9 mouse cellular contexts compared by ENCODE assay signal in the genomic region with DNA sequence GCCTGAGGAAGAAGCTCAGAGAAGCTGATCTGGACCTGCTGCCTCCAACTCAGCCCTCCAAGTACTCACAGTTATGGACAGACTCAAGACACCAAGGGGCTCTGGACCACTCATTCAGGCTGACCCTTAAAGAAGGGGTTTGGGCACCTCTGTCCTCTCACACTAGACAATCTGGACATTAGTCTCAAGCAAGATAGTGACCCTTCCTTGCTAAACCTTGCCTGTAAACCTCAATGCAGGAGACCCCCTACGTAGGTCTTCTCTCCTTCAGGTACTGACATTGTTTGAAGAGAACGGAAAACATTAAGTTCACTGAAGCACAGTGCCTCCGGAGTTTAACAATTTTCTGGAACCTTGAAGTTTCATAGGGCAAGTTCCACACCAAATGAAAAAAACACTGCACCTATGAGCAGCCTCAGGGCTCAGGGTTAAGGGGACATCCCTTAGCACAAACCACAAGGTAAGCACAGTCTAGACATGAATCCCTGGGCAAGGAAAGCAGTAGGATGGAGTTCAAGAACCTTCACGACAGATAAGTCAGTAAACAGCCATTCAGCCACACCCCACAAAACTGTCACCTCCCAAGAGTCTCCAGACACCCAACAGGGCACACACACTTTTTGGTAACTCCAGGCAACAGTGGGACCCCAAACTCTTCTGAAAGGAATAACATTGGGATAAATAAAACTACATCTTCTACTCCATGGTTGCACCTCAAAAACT. TPM values are rescaled to one million over a fixed set of nuclear protein-coding genes. Genes with fewer than 3 reads are reported as not detected.
A peak's percentile ranks its signal among the peaks of the same experiment; 100 is the strongest.
DNase-seq lines count a peak whose midpoint lies in the region; ATAC-seq and TF ChIP-seq lines count a peak whose summit lies in the region.
"Had no signal": no experiment of that assay in that cellular context is flagged by ENCODE, and none has a peak within 500 bp of the region (broad histone marks: within the 10 kb centered on the region; RNA-seq: fewer than 3 reads in every experiment).

No protein-coding gene starts in this region.

- no peaks in the 10 kb centered on the region for H3K9me3 ChIP-seq in embryonic facial prominence, embryonic 11.5 days (replicated peaks; ENCODE audit: control insufficient read depth, low read length)
- H3K9me3 ChIP-seq in midbrain, embryonic 16.5 days (replicated peaks; ENCODE audit: control insufficient read depth, low read length, poor library complexity, severe bottlenecking) = no peaks in the 10 kb centered on the region

- intact Hi-C loops in left cerebral cortex, adult 2 months (cut with DNase I) = no loop called here
- intact Hi-C loops in left cerebral cortex, postnatal 25 days (cut with DNase I) = loop anchor here (2.0 kb wide), 1 partner anchor 41 kb away; the partner anchor contains the start of gene Aspscr1

- H3K36me3 ChIP-seq in embryonic facial prominence, embryonic 11.5 days (replicated peaks; ENCODE audit: control insufficient read depth, insufficient read depth, low read depth, low read length) = no peaks in the 10 kb centered on the region; the same call in none of the 2 replicates
- H3K36me3 ChIP-seq in midbrain, embryonic 16.5 days (ENCODE audit: control insufficient read depth, insufficient read depth, low read length) = peaks cover 6% of the 10 kb centered on the region

- ATAC-seq in embryonic facial prominence, embryonic 11.5 days (replicated peaks; ENCODE audit: insufficient number of reproducible peaks, low FRiP score, low TSS enrichment, low read depth) = no peak
- ATAC-seq in midbrain, embryonic 16.5 days = no peak

- DNase-seq in left cerebral cortex, adult 2 months (ENCODE audit: extremely low spot score in 1 of 2, low spot score in 2 of 2) = no peak
- no peak for DNase-seq in left cerebral cortex, postnatal 25 days (ENCODE audit: low spot score in 2 of 2)
- DNase-seq in embryonic facial prominence, embryonic 11.5 days (ENCODE audit: low spot score) = no peak
- DNase-seq in induced T-regulatory cell, adult 2 months (ENCODE audit: low read depth) = peak; percentile 61
- DNase-seq in B cell, adult 2 months = no peak
- no peak for DNase-seq in right cerebral cortex, adult 2 months (ENCODE audit: low spot score in 2 of 2)
- DNase-seq in cerebellum, adult 9-10 months = no peak

- H3K9ac ChIP-seq in embryonic facial prominence, embryonic 11.5 days (replicated peaks; ENCODE audit: low read length) = peak overlapping the region; percentile 94
- peak overlapping the region; percentile 89 for H3K9ac ChIP-seq in midbrain, embryonic 16.5 days (ENCODE audit: low read depth, low read length)

- WGBS in embryonic facial prominence, embryonic 11.5 days = 69% methylated on average over 4 of the region's 4 CpGs
- WGBS in midbrain, embryonic 16.5 days = 67% methylated on average over 4 of the region's 4 CpGs

- no peaks in the 10 kb centered on the region for H3K27me3 ChIP-seq in embryonic facial prominence, embryonic 11.5 days (ENCODE audit: control insufficient read depth, insufficient read depth, low read length)
- H3K27me3 ChIP-seq in midbrain, embryonic 16.5 days (ENCODE audit: control insufficient read depth, insufficient read depth, low read depth, low read length) = no peaks in the 10 kb centered on the region

- H3K4me1 ChIP-seq in embryonic facial prominence, embryonic 11.5 days (ENCODE audit: control insufficient read depth, insufficient read depth, low read length) = peaks cover 9% of the 10 kb centered on the region; the same call in 1 of the 2 replicates
- peaks cover 29% of the 10 kb centered on the region for H3K4me1 ChIP-seq in midbrain, embryonic 16.5 days (ENCODE audit: control insufficient read depth, insufficient read depth, low read length)

- peak overlapping the region; percentile 81 for H3K4me2 ChIP-seq in embryonic facial prominence, embryonic 11.5 days (ENCODE audit: low read depth, low read length)
- H3K4me2 ChIP-seq in midbrain, embryonic 16.5 days (ENCODE audit: low read length) = peak overlapping the region; percentile 93

- peak overlapping the region; percentile 96 for H3K4me3 ChIP-seq in left cerebral cortex, adult 2 months
- H3K4me3 ChIP-seq in embryonic facial prominence, embryonic 11.5 days (ENCODE audit: low read depth, low read length) = peak overlapping the region; percentile 85
- H3K4me3 ChIP-seq in midbrain, embryonic 16.5 days (ENCODE audit: low read depth, low read length) = peak overlapping the region; percentile 93

- peak overlapping the region; percentile 93; the same call in 1 of the 2 replicates for H3K27ac ChIP-seq in left cerebral cortex, adult 2 months
- peak overlapping the region; percentile 75; the same call in 1 of the 2 replicates for H3K27ac ChIP-seq in embryonic facial prominence, embryonic 11.5 days (replicated peaks; ENCODE audit: low read depth, low read length)
- no peak overlapping the region for H3K27ac ChIP-seq in midbrain, embryonic 16.5 days (ENCODE audit: low read length)

- no peak for TF ChIP-seq CTCF in left cerebral cortex, adult 2 months (IDR thresholded peaks at IDR 0.05)

RNA-seq across cellular contexts. Expression of gene Mafg, which starts 1.5 kb away (rescaled TPM):
- total RNA-seq in left cerebral cortex, adult 2 months (2021) = 100 to 1,000 TPM; 104 to 107 TPM
- total RNA-seq in left cerebral cortex, postnatal 25 days (2021) = 10 to 100 TPM; 91.5 to 98.4 TPM
- polyA plus RNA-seq in embryonic facial prominence, embryonic 11.5 days (2014; fragmentation: Nextera tagmentation; extraction: Ambion mirVana) = 16.7 and 18.1 TPM in 2 replicates
- 37.5 and 39.1 TPM in 2 replicates for polyA plus RNA-seq in midbrain, embryonic 16.5 days (2015; fragmentation: Nextera tagmentation; extraction: Ambion mirVana)

RNA-seq across cellular contexts. Expression of gene Sirt7, which starts 6.8 kb away (rescaled TPM):
- 10 to 100 TPM; 43.2 to 45.3 TPM for total RNA-seq in left cerebral cortex, adult 2 months (2021)
- 10 to 100 TPM; 37.8 TPM for total RNA-seq in left cerebral cortex, postnatal 25 days (2021)
- polyA plus RNA-seq in embryonic facial prominence, embryonic 11.5 days (2014; fragmentation: Nextera tagmentation; extraction: Ambion mirVana) = 20.7 and 20.8 TPM in 2 replicates
- polyA plus RNA-seq in midbrain, embryonic 16.5 days (2015; fragmentation: Nextera tagmentation; extraction: Ambion mirVana) = 39.3 and 46.2 TPM in 2 replicates

RNA-seq across cellular contexts. Expression of gene Pycr1, which starts 11.7 kb away (rescaled TPM):
- total RNA-seq in left cerebral cortex, adult 2 months (2021) = 1 to 10 TPM; 2.4 to 3.1 TPM
- 1 to 10 TPM; 1.4 to 2.1 TPM for total RNA-seq in left cerebral cortex, postnatal 25 days (2021)
- 26.3 and 27.1 TPM in 2 replicates for polyA plus RNA-seq in embryonic facial prominence, embryonic 11.5 days (2014; fragmentation: Nextera tagmentation; extraction: Ambion mirVana)
- polyA plus RNA-seq in midbrain, embryonic 16.5 days (2015; fragmentation: Nextera tagmentation; extraction: Ambion mirVana) = 18.1 TPM in 2 replicates

RNA-seq across cellular contexts. Expression of gene Pcyt2, which starts 14.2 kb away (rescaled TPM):
- total RNA-seq in left cerebral cortex, adult 2 months (2021) = 100 to 1,000 TPM; 133 to 140 TPM
- 100 to 1,000 TPM; 120 to 141 TPM for total RNA-seq in left cerebral cortex, postnatal 25 days (2021)
- 75.3 and 76.9 TPM in 2 replicates for polyA plus RNA-seq in embryonic facial prominence, embryonic 11.5 days (2014; fragmentation: Nextera tagmentation; extraction: Ambion mirVana)
- 218 and 239 TPM in 2 replicates for polyA plus RNA-seq in midbrain, embryonic 16.5 days (2015; fragmentation: Nextera tagmentation; extraction: Ambion mirVana)

RNA-seq across cellular contexts. Expression of gene Myadml2, which starts 16.1 kb away (rescaled TPM):
- 1 to 10 TPM; 6.9 to 8.8 TPM for total RNA-seq in left cerebral cortex, adult 2 months (2021)
- 1 to 10 TPM; 7.4 to 8.6 TPM for total RNA-seq in left cerebral cortex, postnatal 25 days (2021)
- not detected in 2 replicates for polyA plus RNA-seq in embryonic facial prominence, embryonic 11.5 days (2014; fragmentation: Nextera tagmentation; extraction: Ambion mirVana)
- polyA plus RNA-seq in midbrain, embryonic 16.5 days (2015; fragmentation: Nextera tagmentation; extraction: Ambion mirVana) = 1.1 TPM in 2 replicates
- total RNA-seq: common myeloid progenitor, adult 5-6 weeks had no signal
